Mouse (Mus musculus): ENCODE results near the gene Scn4a. TPM values are rescaled to one million over a fixed set of nuclear protein-coding genes. Genes with fewer than 3 reads are reported as not detected.
"Not testable (repeated sequence)": the region's sequence is repeated elsewhere in the genome, so short reads cannot be mapped to it uniquely, and the experiment has no call there.

Gene Scn4a
- polyA plus RNA-seq, 1 experiment from 2014 or later, result 0.47 TPM

- Histone ChIP-seq H3K4me3 (ENCODE audit: low read length) (no peak overlapping the region), H3K9me3 (ENCODE audit: low read length) (no peaks in the 10 kb centered on the region), H3K36me3 (ENCODE audit: insufficient read depth, low read length) (no peaks in the 10 kb centered on the region), H3K4me2 (replicated peaks; ENCODE audit: low read depth, low read length) (no peak overlapping the region), H3K27ac (ENCODE audit: low read length) (no peak overlapping the region), H3K9ac (replicated peaks; ENCODE audit: low read length) (no peak overlapping the region), H3K27me3 (ENCODE audit: insufficient read depth, low read length) (no peaks in the 10 kb centered on the region), H3K4me1 (ENCODE audit: insufficient read depth, low read length) (no peaks in the 10 kb centered on the region)
- ATAC-seq (ENCODE audit: low FRiP score, low TSS enrichment), result no peak
- WGBS, result 72% methylated on average over 9 of the region's 9 CpGs
These were observed 12.0 kb downstream of the Scn4a start for GRCm38 (mm10) chr11:106340990-106341520.

- not testable (repeated sequence) for H3K9me3 ChIP-seq (ENCODE audit: low read length); H3K4me1 ChIP-seq (ENCODE audit: insufficient read depth, low read length); H3K4me3 ChIP-seq (ENCODE audit: low read length); H3K27me3 ChIP-seq (ENCODE audit: insufficient read depth, low read length); ATAC-seq (ENCODE audit: low FRiP score, low TSS enrichment); H3K4me2 ChIP-seq (replicated peaks; ENCODE audit: low read depth, low read length); H3K27ac ChIP-seq (ENCODE audit: low read length); H3K9ac ChIP-seq (replicated peaks; ENCODE audit: low read length); H3K36me3 ChIP-seq (ENCODE audit: insufficient read depth, low read length)
- WGBS, result 81% methylated on average over 4 of the region's 4 CpGs
These were observed 13.8 kb downstream of the Scn4a start for GRCm38 (mm10) chr11:106339323-106339722.

DNA sequence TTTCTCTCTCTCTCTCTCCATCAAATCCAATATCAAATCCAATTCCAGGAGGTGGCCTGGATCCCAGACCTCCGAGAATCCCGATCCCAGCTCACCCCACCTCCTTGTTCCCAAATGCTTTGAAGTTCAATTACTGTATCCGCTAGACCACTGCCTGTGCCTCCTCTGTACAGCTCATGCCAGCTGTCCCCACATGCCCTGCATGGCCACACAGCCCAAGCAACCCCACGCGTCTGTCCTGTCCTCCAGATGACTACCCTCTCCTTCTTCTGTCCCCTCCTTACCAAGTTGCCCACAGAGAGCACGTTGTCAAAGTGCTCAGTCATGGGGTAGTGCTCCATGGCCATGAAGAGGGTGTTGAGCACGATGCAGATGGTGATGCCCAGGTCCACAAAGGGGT lies 14.2 kb downstream of the Scn4a start:
- ATAC-seq (ENCODE audit: low FRiP score, low TSS enrichment), result no peak
- Histone ChIP-seq H3K9ac (replicated peaks; ENCODE audit: low read length) (no peak overlapping the region), H3K4me1 (ENCODE audit: insufficient read depth, low read length) (no peaks in the 10 kb centered on the region), H3K27me3 (ENCODE audit: insufficient read depth, low read length) (no peaks in the 10 kb centered on the region), H3K9me3 (ENCODE audit: low read length) (no peaks in the 10 kb centered on the region), H3K36me3 (ENCODE audit: insufficient read depth, low read length) (no peaks in the 10 kb centered on the region), H3K27ac (ENCODE audit: low read length) (no peak overlapping the region), H3K4me3 (ENCODE audit: low read length) (no peak overlapping the region), H3K4me2 (replicated peaks; ENCODE audit: low read depth, low read length) (no peak overlapping the region)
- 78% methylated on average over 7 of the region's 7 CpGs for WGBS

DNA sequence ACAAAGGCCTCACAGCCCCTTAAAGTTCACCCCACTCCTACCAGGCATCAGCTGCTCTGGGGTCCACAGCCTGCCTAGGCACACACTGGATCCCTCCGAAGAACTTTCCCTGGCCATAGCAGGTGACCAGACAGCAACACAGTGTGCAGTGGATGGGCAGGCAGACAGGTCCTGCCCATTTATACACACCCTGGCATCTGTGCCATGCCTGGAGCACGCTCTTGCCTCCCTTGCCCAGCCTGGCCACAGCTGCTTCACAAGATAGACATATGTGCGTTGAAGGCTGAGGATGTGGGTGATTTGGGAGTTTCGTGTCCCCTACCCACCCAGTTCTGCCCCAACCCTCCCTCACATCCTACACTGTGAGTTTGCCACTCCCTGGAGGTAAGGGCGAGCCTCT lies 15.1 kb downstream of the Scn4a start:
- no peak overlapping the region for H3K4me3 ChIP-seq (ENCODE audit: low read length)
- no peaks in the 10 kb centered on the region for H3K27me3 ChIP-seq (ENCODE audit: insufficient read depth, low read length)
- ATAC-seq (ENCODE audit: low FRiP score, low TSS enrichment), result no peak
- no peaks in the 10 kb centered on the region for H3K36me3 ChIP-seq (ENCODE audit: insufficient read depth, low read length)
- no peak overlapping the region for H3K27ac ChIP-seq (ENCODE audit: low read length)
- H3K9ac ChIP-seq (replicated peaks; ENCODE audit: low read length), result no peak overlapping the region
- H3K9me3 ChIP-seq (ENCODE audit: low read length), result no peaks in the 10 kb centered on the region
- 88% methylated on average over 5 of the region's 5 CpGs for WGBS
- H3K4me2 ChIP-seq (replicated peaks; ENCODE audit: low read depth, low read length), result no peak overlapping the region
- no peaks in the 10 kb centered on the region for H3K4me1 ChIP-seq (ENCODE audit: insufficient read depth, low read length)

- ATAC-seq (ENCODE audit: low FRiP score, low TSS enrichment), result peak; percentile 73
- Histone ChIP-seq H3K27me3 (ENCODE audit: insufficient read depth, low read length) (no peaks in the 10 kb centered on the region), H3K27ac (ENCODE audit: low read length) (peak overlapping the region; percentile 31; the same call in 1 of the 2 replicates), H3K4me3 (ENCODE audit: low read length) (no peak overlapping the region), H3K4me1 (ENCODE audit: insufficient read depth, low read length) (peaks cover 3% of the 10 kb centered on the region; the same call in 1 of the 2 replicates), H3K9ac (replicated peaks; ENCODE audit: low read length) (no peak overlapping the region), H3K9me3 (ENCODE audit: low read length) (no peaks in the 10 kb centered on the region), H3K4me2 (replicated peaks; ENCODE audit: low read depth, low read length) (no peak overlapping the region), H3K36me3 (ENCODE audit: insufficient read depth, low read length) (no peaks in the 10 kb centered on the region)
- 2% methylated on average over 2 of the region's 2 CpGs for WGBS
These were observed 19.0 kb downstream of the Scn4a start for GRCm38 (mm10) chr11:106334066-106334465.

- no peak overlapping the region for H3K27ac ChIP-seq (ENCODE audit: low read length)
- no peaks in the 10 kb centered on the region for H3K36me3 ChIP-seq (ENCODE audit: insufficient read depth, low read length)
- H3K27me3 ChIP-seq (ENCODE audit: insufficient read depth, low read length), result no peaks in the 10 kb centered on the region
- H3K9ac ChIP-seq (replicated peaks; ENCODE audit: low read length), result no peak overlapping the region
- WGBS, result 42% methylated on average over 4 of the region's 4 CpGs
- no peak overlapping the region for H3K4me3 ChIP-seq (ENCODE audit: low read length)
- ATAC-seq (ENCODE audit: low FRiP score, low TSS enrichment), result no peak
- H3K4me2 ChIP-seq (replicated peaks; ENCODE audit: low read depth, low read length), result no peak overlapping the region
- H3K9me3 ChIP-seq (ENCODE audit: low read length), result no peaks in the 10 kb centered on the region
- peaks cover 8% of the 10 kb centered on the region for H3K4me1 ChIP-seq (ENCODE audit: insufficient read depth, low read length)
These were observed 20.6 kb downstream of the Scn4a start for GRCm38 (mm10) chr11:106332458-106332857.

DNA sequence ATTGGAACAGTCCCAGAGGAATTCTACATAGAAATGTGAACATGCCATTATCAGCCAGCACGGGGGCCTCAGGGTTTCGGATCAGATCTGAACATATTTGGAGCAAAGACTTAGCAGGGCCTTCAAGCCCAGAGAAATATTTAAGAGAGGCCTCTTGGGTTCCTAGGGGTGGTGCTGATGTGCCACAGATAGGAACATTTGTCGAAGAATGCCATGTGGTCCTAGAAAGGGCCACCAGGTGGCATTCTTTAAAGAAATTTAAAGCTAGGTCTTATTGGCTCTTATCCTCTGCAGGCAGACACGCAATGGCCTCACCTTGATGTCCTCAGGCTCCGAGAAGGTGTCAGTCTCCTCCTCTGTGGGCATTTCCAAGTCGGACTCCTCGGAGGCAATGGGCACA lies 23.4 kb downstream of the Scn4a start:
- peaks cover 19% of the 10 kb centered on the region for H3K4me1 ChIP-seq (ENCODE audit: insufficient read depth, low read length)
- no peak overlapping the region for H3K4me2 ChIP-seq (replicated peaks; ENCODE audit: low read depth, low read length)
- H3K4me3 ChIP-seq (ENCODE audit: low read length), result no peak overlapping the region
- 53% methylated on average over 7 of the region's 7 CpGs for WGBS
- no peaks in the 10 kb centered on the region for H3K9me3 ChIP-seq (ENCODE audit: low read length)
- no peaks in the 10 kb centered on the region for H3K36me3 ChIP-seq (ENCODE audit: insufficient read depth, low read length)
- ATAC-seq (ENCODE audit: low FRiP score, low TSS enrichment), result no peak
- H3K27me3 ChIP-seq (ENCODE audit: insufficient read depth, low read length), result no peaks in the 10 kb centered on the region
- no peak overlapping the region for H3K27ac ChIP-seq (ENCODE audit: low read length)
- no peak overlapping the region for H3K9ac ChIP-seq (replicated peaks; ENCODE audit: low read length)

DNA sequence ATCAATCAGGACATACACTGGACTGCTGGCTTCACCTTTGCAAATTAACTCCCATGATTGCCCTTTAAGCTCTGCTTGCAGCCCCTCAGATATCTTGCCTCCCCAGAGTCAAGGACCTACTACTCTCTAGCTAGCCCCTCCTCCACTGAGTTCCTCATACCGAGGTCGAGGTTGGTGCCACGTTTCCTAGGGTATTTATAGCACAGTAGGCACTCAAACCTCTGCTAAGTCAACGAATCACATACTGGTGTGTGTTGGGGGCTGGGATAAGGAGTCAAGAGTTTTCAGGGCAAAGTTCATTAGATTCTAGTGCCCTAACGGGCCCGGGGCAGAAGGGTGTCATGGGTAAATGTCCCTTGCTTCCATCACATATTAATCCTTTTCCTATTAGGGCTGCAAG lies 24.0 kb downstream of the Scn4a start:
- Histone ChIP-seq H3K4me2 (replicated peaks; ENCODE audit: low read depth, low read length) (no peak overlapping the region), H3K9me3 (ENCODE audit: low read length) (no peaks in the 10 kb centered on the region), H3K4me1 (ENCODE audit: insufficient read depth, low read length) (peaks cover 25% of the 10 kb centered on the region), H3K27ac (ENCODE audit: low read length) (no peak overlapping the region), H3K9ac (replicated peaks; ENCODE audit: low read length) (no peak overlapping the region), H3K36me3 (ENCODE audit: insufficient read depth, low read length) (no peaks in the 10 kb centered on the region), H3K27me3 (ENCODE audit: insufficient read depth, low read length) (no peaks in the 10 kb centered on the region), H3K4me3 (ENCODE audit: low read length) (no peak overlapping the region)
- ATAC-seq (ENCODE audit: low FRiP score, low TSS enrichment), result no peak
- 55% methylated on average over 6 of the region's 6 CpGs for WGBS

DNA sequence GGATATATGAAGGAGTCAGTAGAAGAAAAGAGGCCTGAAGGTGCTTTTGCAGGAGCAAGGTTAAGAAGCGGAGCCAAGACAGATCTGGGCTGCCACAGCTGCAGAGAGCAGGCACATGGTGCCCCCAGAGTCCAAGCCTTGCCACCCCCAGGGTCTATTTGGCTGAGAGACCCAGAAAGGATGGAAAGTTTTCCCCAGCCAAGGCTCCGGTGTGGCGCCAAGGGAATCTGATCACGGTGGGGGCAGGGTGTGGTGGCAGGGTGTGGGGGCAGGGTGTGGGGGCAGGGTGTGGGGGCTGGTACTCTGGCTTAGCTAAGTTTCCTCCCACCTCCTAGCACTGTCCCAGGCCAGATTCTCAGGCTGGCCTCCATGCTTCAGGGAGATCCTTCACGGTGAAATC lies 24.6 kb downstream of the Scn4a start:
- Histone ChIP-seq H3K9me3 (ENCODE audit: low read length) (no peaks in the 10 kb centered on the region), H3K27me3 (ENCODE audit: insufficient read depth, low read length) (no peaks in the 10 kb centered on the region), H3K4me3 (ENCODE audit: low read length) (no peak overlapping the region), H3K36me3 (ENCODE audit: insufficient read depth, low read length) (no peaks in the 10 kb centered on the region), H3K9ac (replicated peaks; ENCODE audit: low read length) (no peak overlapping the region), H3K4me1 (ENCODE audit: insufficient read depth, low read length) (peaks cover 29% of the 10 kb centered on the region), H3K4me2 (replicated peaks; ENCODE audit: low read depth, low read length) (no peak overlapping the region), H3K27ac (ENCODE audit: low read length) (no peak overlapping the region)
- 18% methylated on average over 5 of the region's 5 CpGs for WGBS
- ATAC-seq (ENCODE audit: low FRiP score, low TSS enrichment), result no peak

DNA sequence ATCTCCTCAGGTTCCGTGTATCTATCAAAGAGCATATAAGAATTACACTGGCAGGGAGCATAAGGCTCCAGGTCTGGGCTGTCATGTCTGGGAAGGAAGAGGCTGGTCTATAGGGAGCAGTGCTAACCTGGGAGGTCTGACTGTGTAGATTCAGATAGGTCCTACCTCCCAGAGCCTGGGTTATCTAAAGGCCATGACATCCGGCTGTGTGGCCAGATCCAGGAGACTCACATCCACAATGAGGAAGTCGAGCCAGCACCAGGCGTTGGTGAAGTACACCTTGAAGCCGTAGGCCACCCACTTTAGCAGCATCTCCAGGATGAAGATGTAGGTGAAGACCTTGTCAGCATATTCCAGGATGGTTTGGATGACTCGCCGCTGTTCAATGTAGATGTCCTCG lies 26.6 kb downstream of the Scn4a start:
- peaks cover 29% of the 10 kb centered on the region for H3K4me1 ChIP-seq (ENCODE audit: insufficient read depth, low read length)
- H3K27me3 ChIP-seq (ENCODE audit: insufficient read depth, low read length), result no peaks in the 10 kb centered on the region
- no peak overlapping the region for H3K4me3 ChIP-seq (ENCODE audit: low read length)
- no peak overlapping the region for H3K27ac ChIP-seq (ENCODE audit: low read length)
- no peak for ATAC-seq (ENCODE audit: low FRiP score, low TSS enrichment)
- H3K4me2 ChIP-seq (replicated peaks; ENCODE audit: low read depth, low read length), result no peak overlapping the region
- H3K9ac ChIP-seq (replicated peaks; ENCODE audit: low read length), result no peak overlapping the region
- WGBS, result 85% methylated on average over 8 of the region's 8 CpGs
- no peaks in the 10 kb centered on the region for H3K36me3 ChIP-seq (ENCODE audit: insufficient read depth, low read length)
- no peaks in the 10 kb centered on the region for H3K9me3 ChIP-seq (ENCODE audit: low read length)

Data from kidney, embryonic 16.5 days (tissue).